ENCODE assay signal across 8 mouse cellular contexts in genomic region chr9:89910741-89911444, GRCm38 (mm10). TPM values are rescaled to one million over a fixed set of nuclear protein-coding genes. Genes with fewer than 3 reads are reported as not detected.
A peak's percentile ranks its signal among the peaks of the same experiment; 100 is the strongest.
DNase-seq lines count a peak whose midpoint lies in the region; ATAC-seq lines count a peak whose summit lies in the region.

No protein-coding gene starts in this region.

- no peak overlapping the region for H3K9ac ChIP-seq in lung, embryonic 15.5 days
- no peak overlapping the region for H3K9ac ChIP-seq in hindbrain, embryonic 15.5 days
- 0 out of 2 replicates have a peak overlapping the region, but pooled peaks have one; percentile 17 for H3K9ac ChIP-seq in neural tube, embryonic 12.5 days

- 2% methylated on average over 34 of the region's 34 CpGs for WGBS in lung, embryonic 15.5 days
- under 1% methylated on average over 34 of the region's 34 CpGs for WGBS in hindbrain, embryonic 15.5 days
- under 1% methylated on average over 34 of the region's 34 CpGs for WGBS in neural tube, embryonic 12.5 days

- H3K4me2 ChIP-seq in lung, embryonic 15.5 days: peak overlapping the region; percentile 92
- peak overlapping the region; percentile 94 for H3K4me2 ChIP-seq in hindbrain, embryonic 15.5 days
- peak overlapping the region; percentile 85 for H3K4me2 ChIP-seq in neural tube, embryonic 12.5 days (replicated peaks)

- peak overlapping the region; percentile 44 for H3K4me3 ChIP-seq in lung, embryonic 15.5 days
- peak overlapping the region; percentile 60 for H3K4me3 ChIP-seq in hindbrain, embryonic 15.5 days
- peak overlapping the region; percentile 45 for H3K4me3 ChIP-seq in neural tube, embryonic 12.5 days

- no peaks in the 10 kb centered on the region for H3K9me3 ChIP-seq in lung, embryonic 15.5 days
- H3K9me3 ChIP-seq in hindbrain, embryonic 15.5 days: no peaks in the 10 kb centered on the region
- no peaks in the 10 kb centered on the region for H3K9me3 ChIP-seq in neural tube, embryonic 12.5 days

- no peaks in the 10 kb centered on the region for H3K36me3 ChIP-seq in lung, embryonic 15.5 days
- H3K36me3 ChIP-seq in hindbrain, embryonic 15.5 days: no peaks in the 10 kb centered on the region
- no peaks in the 10 kb centered on the region for H3K36me3 ChIP-seq in neural tube, embryonic 12.5 days

- peaks cover 81% of the 10 kb centered on the region for H3K27me3 ChIP-seq in lung, embryonic 15.5 days
- peaks cover 69% of the 10 kb centered on the region for H3K27me3 ChIP-seq in hindbrain, embryonic 15.5 days
- peaks cover 74% of the 10 kb centered on the region for H3K27me3 ChIP-seq in neural tube, embryonic 12.5 days (replicated peaks)

- peaks cover 26% of the 10 kb centered on the region for H3K4me1 ChIP-seq in lung, embryonic 15.5 days
- H3K4me1 ChIP-seq in hindbrain, embryonic 15.5 days (replicated peaks): peaks cover 27% of the 10 kb centered on the region
- peaks cover 18% of the 10 kb centered on the region for H3K4me1 ChIP-seq in neural tube, embryonic 12.5 days

- DNase-seq in cerebellum, adult 11-12 months: peak; percentile 50
- DNase-seq in cerebellum, adult 8-10 months: no peak
- DNase-seq in lung, postnatal 14 days: no peak
- DNase-seq in urinary bladder, postnatal 10 days (ENCODE audit: low spot score): no peak
- no peak for DNase-seq in urinary bladder, postnatal 4 days (ENCODE audit: low spot score in 2 of 2)

- ATAC-seq in lung, embryonic 15.5 days (ENCODE audit: borderline replicate concordance, extremely low read depth, low FRiP score, low TSS enrichment): no peak
- ATAC-seq in hindbrain, embryonic 15.5 days (ENCODE audit: low FRiP score, low read depth): 0 out of 2 replicates have a peak, but pooled peaks have one; percentile 2
- no peak for ATAC-seq in neural tube, embryonic 12.5 days (ENCODE audit: low FRiP score, low read depth)

- no peak overlapping the region for H3K27ac ChIP-seq in lung, embryonic 15.5 days
- no peak overlapping the region for H3K27ac ChIP-seq in hindbrain, embryonic 15.5 days (replicated peaks)
- H3K27ac ChIP-seq in neural tube, embryonic 12.5 days: no peak overlapping the region

RNA-seq across cellular contexts. Expression of gene Rasgrf1, which starts 1.2 kb away (rescaled TPM):
- polyA plus RNA-seq in lung, embryonic 15.5 days (2015; fragmentation: Nextera tagmentation; extraction: Ambion mirVana): 0.70 and 0.83 TPM in 2 replicates
- 12.5 and 13.5 TPM in 2 replicates for polyA plus RNA-seq in hindbrain, embryonic 15.5 days (2015; fragmentation: Nextera tagmentation; extraction: Ambion mirVana)
- 0.18 and 0.28 TPM in 2 replicates for polyA plus RNA-seq in neural tube, embryonic 12.5 days (2016; fragmentation: Nextera tagmentation; extraction: Ambion mirVana)
